Mouse (Mus musculus): ENCODE data around the gene Rmnd5a. TPM values are rescaled to one million over a fixed set of nuclear protein-coding genes. Genes with fewer than 3 reads are reported as not detected.

Gene Rmnd5a
- polyA plus RNA-seq, 1 experiment from 2014 or later: 9.0 TPM

Other genes with a start within 250 kb of the Rmnd5a start
- 97.8 and 153 TPM in 2 replicates for gene Fabp1, start 240.8 kb downstream of the Rmnd5a start, polyA plus RNA-seq (2014; fragmentation: Nextera tagmentation; extraction: Ambion mirVana)
- 49.6 and 55.7 TPM in 2 replicates for gene Krcc1, start 169.0 kb downstream of the Rmnd5a start, polyA plus RNA-seq (2014; fragmentation: Nextera tagmentation; extraction: Ambion mirVana)
- gene Smyd1, start 118.4 kb downstream of the Rmnd5a start, polyA plus RNA-seq (2014; fragmentation: Nextera tagmentation; extraction: Ambion mirVana): 0.56 and 0.78 TPM in 2 replicates
- 0.16 TPM in 1 of 2 replicates, not detected in the other for gene Cd8b1, start 117.8 kb downstream of the Rmnd5a start, polyA plus RNA-seq (2014; fragmentation: Nextera tagmentation; extraction: Ambion mirVana)
- not detected in 2 replicates for gene Cd8a, start 67.2 kb downstream of the Rmnd5a start, polyA plus RNA-seq (2014; fragmentation: Nextera tagmentation; extraction: Ambion mirVana)
- gene Rnf103, start 53.3 kb upstream of the Rmnd5a start, polyA plus RNA-seq (2014; fragmentation: Nextera tagmentation; extraction: Ambion mirVana): 26.8 and 29.7 TPM in 2 replicates
- gene Chmp3, start 103.2 kb upstream of the Rmnd5a start, polyA plus RNA-seq (2014; fragmentation: Nextera tagmentation; extraction: Ambion mirVana): 64.1 and 70.1 TPM in 2 replicates
- gene Kdm3a, start 192.4 kb upstream of the Rmnd5a start, polyA plus RNA-seq (2014; fragmentation: Nextera tagmentation; extraction: Ambion mirVana): 43.2 and 43.5 TPM in 2 replicates